Mouse (Mus musculus): ENCODE results near the gene Tacc2.

- no peak for TF ChIP-seq CTCF (IDR thresholded peaks at IDR 0.05 in 2 of 3, conservative IDR thresholded peaks at IDR 0.05 in 1 of 3; ENCODE audit: control insufficient read depth in 1 of 3, insufficient read depth in 1 of 3, low read depth in 2 of 3, low read length in 3 of 3, poor library complexity in 1 of 3, severe bottlenecking in 1 of 3)
- TF ChIP-seq CHD2 (IDR thresholded peaks at IDR 0.05; ENCODE audit: low read length) = no peak
- no peak for TF ChIP-seq USF1 (IDR thresholded peaks at IDR 0.05; ENCODE audit: low read depth, low read length)
- TF ChIP-seq ZKSCAN1 (IDR thresholded peaks at IDR 0.05; ENCODE audit: low read depth, low read length) = no peak
- TF ChIP-seq HCFC1 (IDR thresholded peaks at IDR 0.05; ENCODE audit: low read depth, low read length) = no peak
- no peak for TF ChIP-seq POLR2A (IDR thresholded peaks at IDR 0.05; ENCODE audit: control insufficient read depth in 1 of 2, insufficient read depth in 1 of 2, low read depth in 1 of 2, low read length in 2 of 2, poor library complexity in 1 of 2)
- TF ChIP-seq EP300 (IDR thresholded peaks at IDR 0.05; ENCODE audit: low read depth in 1 of 2, low read length in 2 of 2) = no peak
- TF ChIP-seq POLR2AphosphoS5 (IDR thresholded peaks at IDR 0.05; ENCODE audit: borderline replicate concordance, low read depth, low read length) = no peak
- no peak for TF ChIP-seq GATA1 (IDR thresholded peaks at IDR 0.05; ENCODE audit: low read depth, low read length)
- TF ChIP-seq TAL1 (IDR thresholded peaks at IDR 0.05; ENCODE audit: low read length) = no peak
- TF ChIP-seq ZNF384 (IDR thresholded peaks at IDR 0.05; ENCODE audit: low read depth, low read length) = no peak
- no peak for TF ChIP-seq SIN3A (IDR thresholded peaks at IDR 0.05; ENCODE audit: low read length)
- no peak for TF ChIP-seq MAZ (IDR thresholded peaks at IDR 0.05; ENCODE audit: low read depth, low read length)
- TF ChIP-seq TCF12 (IDR thresholded peaks at IDR 0.05; ENCODE audit: low read depth, low read length) = no peak
Observed at GRCm38 (mm10) chr7:130634259-130634871, 57.1 kb downstream of the Tacc2 start.
